Mouse (Mus musculus): ENCODE measurements at regions not wholly inside any gene's neighbourhood (a gene's known extent, or its start where the extent isn't known, plus 50 kb on each side); places are given as distances from the start of the nearest gene placed in this dataset.
A peak's percentile ranks its signal among the peaks of the same experiment; 100 is the strongest.

DNA sequence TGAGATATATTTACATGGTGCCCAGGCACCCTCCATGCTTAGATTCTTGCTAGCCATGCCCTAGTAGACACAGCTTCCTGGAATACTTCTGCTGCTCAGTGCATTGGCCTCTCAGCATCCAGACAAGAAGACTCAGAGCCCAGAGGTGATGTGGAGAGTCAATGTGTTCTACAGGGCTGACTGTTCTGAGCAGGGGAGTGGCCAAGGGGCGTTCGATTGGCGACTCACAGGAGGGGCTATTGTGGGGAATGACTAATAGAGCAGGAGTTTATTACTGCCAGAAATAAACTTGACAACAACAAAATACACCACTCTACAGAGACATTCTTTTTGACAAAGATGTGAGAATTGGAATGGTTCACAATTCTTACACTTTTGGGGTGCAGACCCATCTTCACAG lies 156.3 kb downstream of the Mtx2 start:
- ATAC-seq (ENCODE audit: insufficient number of reproducible peaks, insufficient read depth, low FRiP score, low TSS enrichment, low read depth) = no peak
- H3K27ac ChIP-seq = no peak overlapping the region

DNA sequence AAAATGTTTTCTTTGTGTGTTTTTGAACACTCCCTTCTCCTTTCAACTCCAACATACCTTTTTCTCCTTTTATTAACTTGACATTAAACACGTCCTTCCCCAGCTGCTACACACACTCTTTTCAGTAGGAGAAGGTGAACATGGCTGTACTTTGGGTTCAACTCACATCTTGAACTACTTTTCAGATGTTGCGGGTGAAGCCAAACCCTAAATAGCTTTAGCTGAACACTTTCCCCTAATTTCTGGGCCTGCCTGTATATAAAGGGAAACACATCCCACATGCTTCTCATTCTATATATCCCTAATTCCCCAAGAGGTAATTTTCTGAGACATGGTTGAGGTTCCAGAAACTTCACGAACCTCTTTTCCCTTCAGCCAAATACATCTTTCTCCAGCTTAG lies 168.2 kb downstream of the Mtx2 start:
- ATAC-seq (ENCODE audit: insufficient number of reproducible peaks, insufficient read depth, low FRiP score, low TSS enrichment, low read depth) = no peak
- Histone ChIP-seq H3K27ac (0 out of 2 replicates have a peak overlapping the region, but pooled peaks have one; percentile 41), H3K9ac (replicated peaks) (no peak overlapping the region), H3K4me1 (replicated peaks) (peaks cover 13% of the 10 kb centered on the region; the same call in 1 of the 2 replicates), H3K27me3 (peaks cover 33% of the 10 kb centered on the region), H3K36me3 (no peaks in the 10 kb centered on the region), H3K4me3 (replicated peaks) (no peak overlapping the region), H3K4me2 (no peak overlapping the region), H3K9me3 (no peaks in the 10 kb centered on the region)
- WGBS = 33% methylated on average over 3 of the region's 3 CpGs

More for the DNA sequence above, 156.3 kb downstream of the Mtx2 start:
- peaks cover 17% of the 10 kb centered on the region for H3K27me3 ChIP-seq
- H3K9me3 ChIP-seq = no peaks in the 10 kb centered on the region
- H3K4me3 ChIP-seq (replicated peaks) = no peak overlapping the region
- 82% methylated on average over 3 of the region's 3 CpGs for WGBS
- no peaks in the 10 kb centered on the region for H3K36me3 ChIP-seq
- no peak overlapping the region for H3K4me2 ChIP-seq
- H3K9ac ChIP-seq (replicated peaks) = no peak overlapping the region
- H3K4me1 ChIP-seq (replicated peaks) = no peaks in the 10 kb centered on the region

DNA sequence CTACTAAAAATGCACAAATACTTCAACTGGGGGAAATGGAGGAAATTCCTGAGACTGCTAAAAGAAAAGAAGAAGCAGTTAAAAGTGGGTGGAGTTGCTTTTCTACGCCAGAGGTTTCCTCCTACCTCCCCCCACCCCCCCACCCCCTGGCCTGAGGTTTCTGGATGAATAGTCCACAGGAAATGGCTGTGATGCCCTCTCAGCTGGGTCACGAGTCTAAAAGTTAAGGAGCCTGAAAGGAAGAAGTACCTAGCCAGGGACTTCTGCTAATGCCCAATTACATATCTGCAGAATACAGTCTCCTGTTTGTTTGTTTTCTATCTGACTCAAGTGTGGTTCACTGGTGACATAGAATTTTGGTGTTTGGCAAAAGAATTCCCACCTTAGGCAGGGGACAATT lies 169.4 kb downstream of the Mtx2 start:
- no peak overlapping the region for H3K9ac ChIP-seq (replicated peaks)
- 19% methylated on average over 2 of the region's 2 CpGs for WGBS
- H3K4me1 ChIP-seq (replicated peaks) = peaks cover 25% of the 10 kb centered on the region
- no peak overlapping the region for H3K4me2 ChIP-seq
- no peak overlapping the region for H3K4me3 ChIP-seq (replicated peaks)
- no peaks in the 10 kb centered on the region for H3K9me3 ChIP-seq
- no peak for ATAC-seq (ENCODE audit: insufficient number of reproducible peaks, insufficient read depth, low FRiP score, low TSS enrichment, low read depth)
- H3K27ac ChIP-seq = no peak overlapping the region
- peaks cover 44% of the 10 kb centered on the region for H3K27me3 ChIP-seq
- no peaks in the 10 kb centered on the region for H3K36me3 ChIP-seq

DNA sequence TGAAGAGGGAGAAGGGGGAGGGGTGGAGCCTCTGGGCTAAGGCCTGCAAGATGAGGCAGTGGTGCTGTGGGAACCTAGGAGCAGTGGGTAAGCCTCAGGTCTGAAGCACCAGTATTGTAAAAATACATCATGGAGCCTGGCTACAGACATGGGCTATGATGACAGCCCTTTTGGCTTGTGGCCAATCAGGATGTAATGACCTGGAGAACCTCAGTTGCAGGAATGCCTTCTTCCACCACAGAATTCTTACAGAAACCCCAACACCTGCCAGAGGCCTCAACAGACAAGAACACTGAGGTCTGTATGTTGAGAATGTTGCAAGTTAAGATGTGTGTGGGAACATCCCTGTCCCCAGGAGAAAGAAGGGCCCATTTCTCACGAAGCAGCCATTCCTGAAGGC lies 172.1 kb downstream of the Mtx2 start:
- no peak overlapping the region for H3K27ac ChIP-seq
- H3K36me3 ChIP-seq = no peaks in the 10 kb centered on the region
- H3K9ac ChIP-seq (replicated peaks) = no peak overlapping the region
- peaks cover 49% of the 10 kb centered on the region for H3K4me1 ChIP-seq (replicated peaks)
- H3K4me3 ChIP-seq (replicated peaks) = no peak overlapping the region
- H3K9me3 ChIP-seq = no peaks in the 10 kb centered on the region
- peaks cover 62% of the 10 kb centered on the region for H3K27me3 ChIP-seq
- H3K4me2 ChIP-seq = no peak overlapping the region
- ATAC-seq (ENCODE audit: insufficient number of reproducible peaks, insufficient read depth, low FRiP score, low TSS enrichment, low read depth) = no peak
- 78% methylated on average over 1 of the region's 1 CpGs for WGBS

DNA sequence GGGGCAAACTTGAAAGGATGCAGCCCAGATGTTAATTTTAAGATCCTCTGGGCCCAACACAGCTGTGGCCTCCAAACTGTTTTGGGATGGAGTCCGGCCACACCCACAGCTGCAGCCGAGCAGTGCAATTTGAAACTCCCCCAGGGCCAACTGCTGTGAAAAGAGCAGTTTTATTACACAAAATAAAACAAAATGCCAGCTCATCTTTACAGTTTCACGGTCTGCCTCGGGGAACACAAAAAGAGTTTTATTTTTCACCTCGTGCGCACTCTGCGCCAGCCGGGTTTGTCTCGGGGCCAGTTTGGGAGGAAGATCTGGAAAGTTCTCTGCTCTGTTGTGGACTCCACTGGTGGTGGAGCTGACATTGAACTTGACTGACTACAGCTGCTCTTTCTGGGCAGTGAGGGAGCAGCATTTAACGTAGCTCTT lies 174.8 kb downstream of the Mtx2 start:
- peak overlapping the region; percentile 34 for H3K4me2 ChIP-seq
- peaks cover 81% of the 10 kb centered on the region for H3K27me3 ChIP-seq
- H3K4me3 ChIP-seq (replicated peaks) = no peak overlapping the region; the same call in 1 of the 2 replicates
- H3K27ac ChIP-seq = 0 out of 2 replicates have a peak overlapping the region, but pooled peaks have one; percentile 68
- WGBS = under 1% methylated on average over 10 of the region's 10 CpGs
- no peak overlapping the region for H3K9ac ChIP-seq (replicated peaks)
- H3K36me3 ChIP-seq = no peaks in the 10 kb centered on the region
- ATAC-seq (ENCODE audit: insufficient number of reproducible peaks, insufficient read depth, low FRiP score, low TSS enrichment, low read depth) = peak; percentile 79
- peaks cover 38% of the 10 kb centered on the region for H3K4me1 ChIP-seq (replicated peaks)
- no peaks in the 10 kb centered on the region for H3K9me3 ChIP-seq

DNA sequence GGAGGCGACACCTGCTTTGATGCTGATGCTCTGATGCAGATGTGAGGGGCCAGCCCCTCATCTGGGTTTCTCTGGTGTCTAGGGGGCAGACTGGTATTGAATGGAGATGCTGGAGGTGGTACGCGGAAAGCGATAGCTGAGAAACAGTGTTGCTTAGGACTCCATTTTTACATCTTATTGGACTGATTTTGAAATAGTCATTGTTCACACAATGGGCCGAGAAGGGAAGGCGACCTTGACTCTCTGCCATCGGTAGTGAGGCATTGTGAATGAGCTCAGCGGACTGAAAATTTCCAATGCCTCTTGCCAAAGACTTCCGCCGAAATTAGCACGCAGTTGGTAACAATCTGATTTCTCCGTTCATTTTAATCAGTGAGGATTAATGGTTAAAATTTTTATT lies 177.0 kb downstream of the Mtx2 start:
- ATAC-seq (ENCODE audit: insufficient number of reproducible peaks, insufficient read depth, low FRiP score, low TSS enrichment, low read depth) = no peak
- Histone ChIP-seq H3K27ac (no peak overlapping the region), H3K4me1 (replicated peaks) (peaks cover 38% of the 10 kb centered on the region), H3K9ac (replicated peaks) (no peak overlapping the region), H3K36me3 (no peaks in the 10 kb centered on the region), H3K27me3 (peaks cover 82% of the 10 kb centered on the region), H3K4me2 (no peak overlapping the region), H3K9me3 (no peaks in the 10 kb centered on the region), H3K4me3 (replicated peaks) (no peak overlapping the region)
- 80% methylated on average over 12 of the region's 12 CpGs for WGBS

DNA sequence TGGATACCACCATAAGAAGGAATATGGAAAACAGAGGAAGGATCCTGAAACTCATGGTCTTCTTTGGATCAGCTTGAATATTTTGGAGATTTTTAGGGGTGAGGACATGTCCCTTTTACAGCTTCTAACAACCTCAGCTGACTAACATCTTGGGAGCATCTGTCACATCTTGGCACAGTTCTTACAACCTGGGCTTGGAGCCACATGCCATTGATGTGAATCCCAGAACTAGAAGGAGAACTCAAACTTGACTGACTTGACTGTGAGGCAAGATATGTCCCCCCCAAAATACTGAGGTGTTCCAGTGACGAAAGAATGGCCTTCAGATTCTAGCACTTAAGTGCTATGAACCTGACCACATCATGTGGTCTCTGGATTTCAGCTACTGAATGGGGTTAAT lies 182.5 kb downstream of the Mtx2 start:
- H3K4me1 ChIP-seq (replicated peaks) = peaks cover 29% of the 10 kb centered on the region
- no peak overlapping the region for H3K4me2 ChIP-seq
- no peak overlapping the region for H3K27ac ChIP-seq
- 86% methylated on average over 1 of the region's 1 CpGs for WGBS
- no peaks in the 10 kb centered on the region for H3K9me3 ChIP-seq
- H3K4me3 ChIP-seq (replicated peaks) = no peak overlapping the region
- peaks cover 80% of the 10 kb centered on the region for H3K27me3 ChIP-seq
- no peaks in the 10 kb centered on the region for H3K36me3 ChIP-seq
- H3K9ac ChIP-seq (replicated peaks) = no peak overlapping the region
- ATAC-seq (ENCODE audit: insufficient number of reproducible peaks, insufficient read depth, low FRiP score, low TSS enrichment, low read depth) = no peak

DNA sequence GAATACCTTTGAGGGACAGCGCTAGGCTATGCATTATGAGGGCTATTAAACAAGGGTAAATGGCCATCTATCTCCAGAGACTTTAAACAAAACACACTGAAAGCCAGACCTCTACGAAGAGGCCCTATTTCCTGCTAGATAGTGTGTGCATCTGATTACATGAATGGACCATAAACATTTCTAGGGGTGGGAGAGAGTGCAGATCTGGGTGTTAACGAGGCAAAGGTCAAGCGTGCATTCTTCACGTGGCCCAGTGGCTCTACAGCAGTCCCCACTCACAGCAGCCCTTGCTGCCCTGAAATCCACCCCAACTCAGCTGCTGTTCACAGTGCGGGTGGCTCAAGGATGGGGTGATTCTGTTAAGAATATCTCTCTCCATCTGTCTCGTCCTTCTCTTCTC lies 185.0 kb downstream of the Mtx2 start:
- Histone ChIP-seq H3K9ac (replicated peaks) (no peak overlapping the region), H3K4me1 (replicated peaks) (peaks cover 37% of the 10 kb centered on the region), H3K27ac (no peak overlapping the region), H3K4me2 (no peak overlapping the region), H3K27me3 (peaks cover 82% of the 10 kb centered on the region), H3K4me3 (replicated peaks) (no peak overlapping the region), H3K36me3 (no peaks in the 10 kb centered on the region), H3K9me3 (no peaks in the 10 kb centered on the region)
- ATAC-seq (ENCODE audit: insufficient number of reproducible peaks, insufficient read depth, low FRiP score, low TSS enrichment, low read depth) = no peak
- 16% methylated on average over 7 of the region's 7 CpGs for WGBS

DNA sequence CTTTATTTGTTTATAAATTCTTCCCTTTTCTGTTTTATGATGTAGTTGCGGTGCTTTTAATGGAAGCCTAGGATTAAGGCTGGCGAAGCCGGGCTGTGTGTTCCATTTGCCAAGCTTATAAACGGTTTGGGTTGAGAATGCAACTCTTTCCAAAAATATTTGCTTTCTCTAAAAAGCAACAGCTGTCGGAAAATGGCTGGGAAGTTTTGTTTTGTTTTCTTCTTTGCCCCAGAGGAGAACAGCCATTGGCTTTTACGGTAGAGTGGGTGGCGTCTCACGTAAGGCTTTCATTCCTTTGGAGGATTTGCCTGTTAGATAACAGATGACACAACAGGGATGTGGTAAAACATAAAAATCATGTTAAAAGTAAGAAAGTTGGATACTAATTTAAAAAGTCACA lies 186.4 kb downstream of the Mtx2 start:
- no peak overlapping the region for H3K4me3 ChIP-seq (replicated peaks)
- 21% methylated on average over 8 of the region's 8 CpGs for WGBS
- H3K27ac ChIP-seq = no peak overlapping the region
- peaks cover 83% of the 10 kb centered on the region for H3K27me3 ChIP-seq
- H3K9me3 ChIP-seq = no peaks in the 10 kb centered on the region
- 0 out of 2 replicates have a peak overlapping the region, but pooled peaks have one; percentile 5 for H3K4me2 ChIP-seq
- peaks cover 37% of the 10 kb centered on the region for H3K4me1 ChIP-seq (replicated peaks)
- H3K36me3 ChIP-seq = no peaks in the 10 kb centered on the region
- ATAC-seq (ENCODE audit: insufficient number of reproducible peaks, insufficient read depth, low FRiP score, low TSS enrichment, low read depth) = no peak
- H3K9ac ChIP-seq (replicated peaks) = no peak overlapping the region

DNA sequence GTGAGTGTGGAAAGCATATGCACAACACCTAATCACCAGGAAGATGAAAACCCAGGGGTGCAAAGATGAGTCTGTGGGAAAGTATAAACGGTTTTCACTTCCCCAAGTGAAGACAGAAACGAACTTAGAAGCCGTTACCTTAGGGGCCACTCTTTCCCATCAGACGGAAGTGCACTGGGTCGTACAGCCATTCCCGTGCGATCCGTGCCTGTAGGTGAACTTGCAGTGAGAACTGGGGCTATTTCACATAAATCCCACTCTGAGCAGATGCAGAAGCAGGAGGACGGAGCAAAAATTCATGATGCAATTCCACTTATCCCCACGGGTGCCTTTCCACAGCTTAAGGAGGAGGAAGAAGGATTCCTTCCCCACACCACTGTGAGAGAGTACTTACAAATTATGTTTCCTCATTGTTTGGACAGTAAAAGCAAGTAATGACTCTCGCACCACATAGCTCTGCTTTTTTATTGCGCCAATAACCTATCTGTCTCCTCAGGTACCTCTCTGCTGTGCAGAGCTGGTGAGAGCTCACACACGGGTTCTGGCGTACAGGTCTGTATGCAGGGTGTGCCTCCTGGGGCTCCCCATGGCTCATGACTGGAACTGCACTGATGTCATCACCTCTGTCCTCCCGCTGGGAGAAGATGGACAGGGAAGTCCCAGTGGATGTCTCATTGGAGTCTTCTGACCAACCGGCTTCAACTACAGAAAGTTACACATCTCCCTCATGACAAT lies 189.6 kb downstream of the Mtx2 start:
- H3K27me3 ChIP-seq = peaks cover 66% of the 10 kb centered on the region
- H3K4me3 ChIP-seq (replicated peaks) = no peak overlapping the region
- no peak overlapping the region for H3K27ac ChIP-seq
- 45% methylated on average over 16 of the region's 16 CpGs for WGBS
- peaks cover 30% of the 10 kb centered on the region for H3K4me1 ChIP-seq (replicated peaks)
- H3K9ac ChIP-seq (replicated peaks) = no peak overlapping the region
- no peaks in the 10 kb centered on the region for H3K9me3 ChIP-seq
- no peak overlapping the region for H3K4me2 ChIP-seq
- no peak for ATAC-seq (ENCODE audit: insufficient number of reproducible peaks, insufficient read depth, low FRiP score, low TSS enrichment, low read depth)
- no peaks in the 10 kb centered on the region for H3K36me3 ChIP-seq

DNA sequence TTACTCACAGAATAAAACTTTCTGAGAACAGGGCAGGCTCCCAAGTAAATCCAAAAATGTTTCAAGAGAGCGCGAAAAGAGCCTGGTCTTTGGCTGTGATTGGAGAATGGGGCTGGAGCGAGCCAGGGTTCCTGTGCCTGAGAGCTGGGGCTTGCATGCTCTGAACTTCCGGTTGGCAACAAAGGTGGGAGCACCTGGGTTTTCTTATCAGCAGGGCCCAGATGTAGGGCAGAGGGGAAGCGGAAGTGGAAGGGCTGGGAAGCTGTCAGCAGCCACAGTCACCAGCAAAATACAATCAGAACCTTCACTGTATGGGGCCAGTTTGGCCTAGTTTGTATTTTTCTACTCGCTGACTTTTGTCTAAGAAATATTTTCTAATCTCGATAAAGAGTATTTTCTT lies 193.9 kb downstream of the Mtx2 start:
- no peak for ATAC-seq (ENCODE audit: insufficient number of reproducible peaks, insufficient read depth, low FRiP score, low TSS enrichment, low read depth)
- no peaks in the 10 kb centered on the region for H3K9me3 ChIP-seq
- no peak overlapping the region for H3K9ac ChIP-seq (replicated peaks)
- H3K36me3 ChIP-seq = no peaks in the 10 kb centered on the region
- H3K4me2 ChIP-seq = no peak overlapping the region
- peaks cover 8% of the 10 kb centered on the region for H3K4me1 ChIP-seq (replicated peaks)
- 81% methylated on average over 7 of the region's 7 CpGs for WGBS
- H3K4me3 ChIP-seq (replicated peaks) = no peak overlapping the region
- no peak overlapping the region for H3K27ac ChIP-seq
- H3K27me3 ChIP-seq = peaks cover 47% of the 10 kb centered on the region

DNA sequence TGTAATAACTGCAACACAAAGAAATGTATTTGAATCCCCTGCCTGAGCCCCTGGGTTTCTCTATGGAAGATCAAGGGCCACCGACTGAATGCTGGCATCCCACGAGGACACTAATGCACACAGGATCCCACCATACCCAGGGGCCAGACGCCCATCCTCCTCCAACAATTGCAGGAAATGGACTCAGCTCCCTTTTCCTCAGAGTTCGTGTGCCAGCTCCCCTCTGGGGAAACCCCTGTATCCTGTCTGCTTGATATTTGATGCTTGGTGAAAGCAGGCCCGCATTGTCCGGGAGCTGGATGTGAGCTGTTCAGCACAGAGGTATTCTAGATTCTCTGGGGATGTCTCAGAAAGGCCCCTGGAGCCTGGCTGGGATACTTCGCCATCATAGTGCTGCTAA lies 196.0 kb downstream of the Mtx2 start:
- 33% methylated on average over 7 of the region's 7 CpGs for WGBS
- H3K27ac ChIP-seq = no peak overlapping the region

More for the DNA sequence above, 196.0 kb downstream of the Mtx2 start:
- Histone ChIP-seq H3K9ac (replicated peaks) (no peak overlapping the region), H3K4me3 (replicated peaks) (no peak overlapping the region), H3K9me3 (no peaks in the 10 kb centered on the region), H3K36me3 (no peaks in the 10 kb centered on the region), H3K4me1 (replicated peaks) (no peaks in the 10 kb centered on the region), H3K27me3 (peaks cover 33% of the 10 kb centered on the region), H3K4me2 (no peak overlapping the region)
- ATAC-seq (ENCODE audit: insufficient number of reproducible peaks, insufficient read depth, low FRiP score, low TSS enrichment, low read depth) = no peak

All from limb, embryonic 12.5 days (tissue).